Mouse (Mus musculus): ENCODE results near the gene Man1c1.

DNA sequence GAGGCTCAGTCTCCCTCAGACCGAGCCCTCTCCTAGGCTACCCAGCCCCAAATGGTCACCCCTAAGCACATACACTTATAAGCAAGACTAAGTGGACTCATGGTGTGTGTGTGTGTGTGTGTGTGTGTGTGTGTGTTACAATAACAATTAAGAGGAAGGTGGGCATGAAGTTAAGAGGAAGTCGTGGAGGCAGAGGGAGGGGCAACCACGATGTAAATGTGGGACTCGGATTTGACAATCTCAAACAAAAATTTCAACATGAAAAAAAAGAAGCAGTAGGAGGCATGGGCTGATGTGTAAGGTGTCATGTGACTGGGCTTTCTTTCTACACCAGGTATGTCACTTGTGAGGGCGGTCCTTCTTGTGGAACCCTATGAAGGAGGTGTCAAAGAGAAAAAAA lies 96.4 kb downstream of the Man1c1 start:
- TF ChIP-seq CTCF (IDR thresholded peaks at IDR 0.05; ENCODE audit: control insufficient read depth, insufficient read depth, insufficient read length) = no peak
- TF ChIP-seq CEBPB (IDR thresholded peaks at IDR 0.05; ENCODE audit: low read depth) = no peak
- TF ChIP-seq MYOG (IDR thresholded peaks at IDR 0.05; ENCODE audit: control insufficient read depth, extremely low read depth, insufficient read length) = no peak
- no peak for TF ChIP-seq MAX (IDR thresholded peaks at IDR 0.05)
